Mouse (Mus musculus) kidney, postnatal 36 days (tissue): ENCODE data around the gene Stk40.
A peak's percentile ranks its signal among the peaks of the same experiment; 100 is the strongest.
"Not testable (repeated sequence)": the region's sequence is repeated elsewhere in the genome, so short reads cannot be mapped to it uniquely, and the experiment has no call there.

Experiments used
- DNase-seq, 2 experiments: peaks; one replicate each; pipeline ENCODE4 v3.0.0; 2021 to 2022; ENCODE audit warnings: mixed read lengths in 2 of 2

The Stk40 gene

DNA sequence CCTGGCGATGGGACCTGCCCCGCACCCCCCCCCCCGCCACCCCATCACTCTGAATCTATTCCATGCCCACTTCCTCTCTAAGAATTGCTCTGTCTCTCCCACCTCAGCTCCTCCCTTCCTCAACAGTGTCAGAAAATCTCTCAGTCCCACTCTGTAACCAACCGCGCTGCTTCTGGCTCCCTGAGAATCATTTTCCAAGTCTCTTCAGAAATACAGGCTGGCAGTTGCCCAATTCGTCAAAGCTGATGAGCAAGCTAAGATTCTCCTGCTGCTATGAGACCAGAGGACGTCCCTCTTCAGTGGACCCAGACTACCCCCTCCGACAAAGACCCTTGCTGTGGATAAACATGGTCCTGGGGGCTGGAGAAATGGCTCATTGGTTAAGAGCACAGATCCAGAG lies 55.7 kb downstream of the Stk40 start:
- DNase-seq: peak in 1 of 2 experiments; percentile 54

GRCm38 (mm10) chr4:126160981-126161380 lies 57.2 kb downstream of the Stk40 start:
- no peak for DNase-seq

DNA sequence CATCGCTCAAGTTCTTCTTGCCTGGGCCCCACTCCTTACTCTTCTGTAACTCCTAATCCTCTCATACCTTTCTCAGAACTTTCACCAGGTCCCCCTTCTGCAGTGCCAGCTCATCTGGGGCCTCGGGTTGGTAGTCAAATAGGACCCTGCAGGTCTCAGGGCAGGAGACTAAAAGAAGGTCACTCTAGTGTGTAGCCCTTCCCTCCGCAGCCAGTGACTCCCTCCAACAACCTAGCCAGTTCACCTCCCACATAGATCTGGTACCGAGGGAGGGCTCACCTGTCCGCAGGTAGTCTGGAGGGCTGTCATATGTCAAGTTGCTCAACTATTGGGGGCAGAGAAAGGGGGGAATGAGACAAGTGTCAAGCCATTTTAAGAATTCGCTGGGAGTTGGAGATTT lies 57.7 kb downstream of the Stk40 start:
- DNase-seq: no peak

DNA sequence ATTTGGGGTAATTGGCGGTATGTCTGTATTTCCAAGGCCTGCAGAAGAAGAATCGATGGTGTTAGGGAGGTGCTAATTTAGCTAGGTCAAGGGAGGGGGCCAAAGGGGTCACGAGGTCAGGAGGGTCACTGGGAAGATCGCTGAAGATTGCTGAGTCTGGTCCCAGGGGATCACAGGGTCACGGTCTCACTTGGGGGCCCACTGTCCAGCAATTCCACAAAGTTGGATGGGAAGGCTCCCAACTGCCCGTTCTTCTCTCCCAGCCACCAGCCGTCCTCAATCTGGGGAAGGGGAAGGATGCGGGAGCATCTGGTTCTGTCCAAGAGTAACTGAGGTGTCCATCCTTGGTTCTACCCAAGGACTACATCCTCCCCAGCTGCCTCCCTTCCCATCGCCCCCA lies 58.2 kb downstream of the Stk40 start:
- DNase-seq: no peak

GRCm38 (mm10) chr4:126162544-126163066 lies 58.8 kb downstream of the Stk40 start:
- DNase-seq: peak; percentile 95 to 96

DNA sequence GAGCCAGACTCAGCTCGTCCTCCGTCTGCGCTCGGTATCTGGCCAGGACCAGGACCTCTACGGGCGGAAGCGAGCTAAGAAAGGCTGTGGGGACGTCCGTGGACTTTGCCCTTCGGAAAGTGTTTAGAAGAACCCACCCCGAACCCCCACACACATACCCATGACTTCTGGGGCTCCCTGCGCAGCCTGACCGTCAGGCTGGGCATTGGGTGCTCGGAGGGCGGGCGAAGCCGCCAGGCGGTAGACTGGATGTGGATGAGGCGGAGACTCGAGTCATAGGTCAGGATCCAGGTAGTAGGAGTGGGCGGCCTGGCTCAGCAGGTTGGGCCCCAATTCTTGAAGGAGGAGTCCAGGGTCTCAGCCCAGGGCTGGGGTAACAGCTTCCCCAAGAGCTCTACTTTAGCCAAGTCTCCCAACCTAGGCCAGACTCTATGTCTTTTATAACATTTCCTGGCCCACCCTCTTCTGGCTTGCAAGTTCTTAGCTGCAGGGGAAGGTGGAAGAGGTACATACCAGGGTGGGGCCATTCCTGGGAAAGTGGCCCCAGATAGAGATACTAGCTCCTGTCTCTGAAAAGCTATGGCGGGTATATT lies 59.4 kb downstream of the Stk40 start, which contains the start of gene Sh3d21:
Gene Sh3d21, minus strand, starts transcription at position 425 of the 593 bp plus-strand sequence.
- DNase-seq: peak; percentile 61 to 68

DNA sequence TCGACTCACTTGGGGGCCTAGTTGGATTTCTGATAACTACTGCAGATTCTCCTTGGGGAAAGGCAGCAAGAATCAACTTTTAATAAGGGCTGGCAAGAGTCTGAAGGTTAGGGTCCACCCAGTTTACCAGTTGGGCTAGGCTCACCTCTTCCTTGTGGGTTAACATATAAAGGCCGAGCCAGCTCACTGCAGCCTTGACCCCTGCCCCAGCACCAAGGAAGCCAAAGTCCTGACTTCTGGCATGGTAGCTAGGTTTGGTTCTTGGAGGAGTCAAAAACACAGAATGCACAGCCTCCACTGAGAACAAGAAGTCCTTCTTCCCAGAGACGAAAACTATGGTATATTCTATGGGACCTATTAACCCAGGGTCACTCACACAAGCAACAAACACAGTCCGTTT lies 59.9 kb downstream of the Stk40 start:
- peak; percentile 72 to 73 for DNase-seq

DNA sequence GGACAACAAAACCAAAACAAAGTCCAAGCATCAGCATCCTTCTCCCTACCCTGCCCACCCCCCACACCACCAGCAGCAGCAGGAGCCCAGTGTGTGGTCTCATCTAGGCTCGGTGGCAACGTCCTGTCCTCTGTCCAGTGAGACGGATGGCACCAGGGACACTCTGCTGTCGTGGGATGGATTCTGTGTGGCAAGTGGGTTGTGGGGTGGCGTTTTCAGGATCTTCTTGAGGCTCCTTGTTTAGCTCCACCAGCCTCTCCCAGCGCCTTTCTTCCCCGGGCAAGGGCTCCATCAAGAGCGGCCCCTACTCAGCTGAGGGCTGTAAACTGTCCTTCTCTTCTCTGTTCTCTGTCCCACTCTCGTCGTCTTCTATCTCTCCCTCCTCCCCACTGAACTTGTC lies 61.3 kb downstream of the Stk40 start:
- DNase-seq: not testable (repeated sequence)

- DNase-seq: peak; percentile 65 to 74
Measured at GRCm38 (mm10) chr4:126166084-126166483, 62.3 kb downstream of the Stk40 start.

- peak in 1 of 2 experiments; percentile 63 for DNase-seq
Measured at GRCm38 (mm10) chr4:126168851-126169250, 65.1 kb downstream of the Stk40 start.

DNA sequence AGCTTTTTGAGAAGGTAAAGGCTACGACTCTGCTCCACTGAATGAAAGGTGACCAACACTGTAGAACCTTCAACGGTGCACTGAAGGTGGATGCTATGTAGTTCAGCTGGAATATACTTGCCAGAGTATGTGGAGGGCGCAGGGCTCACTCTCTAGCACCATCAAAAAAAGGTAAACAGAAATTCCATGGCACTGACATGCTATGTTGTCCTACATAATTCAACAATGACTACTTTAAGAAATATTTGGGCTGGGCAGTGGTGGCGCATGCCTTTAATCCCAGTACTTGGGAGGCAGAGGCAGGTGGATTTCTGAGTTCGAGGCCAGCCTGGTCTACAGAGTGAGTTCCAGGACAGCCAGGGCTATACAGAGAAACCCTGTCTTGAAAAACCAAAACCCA lies 67.0 kb downstream of the Stk40 start:
- not testable (repeated sequence) for DNase-seq

GRCm38 (mm10) chr4:126173800-126174199 lies 70.0 kb downstream of the Stk40 start:
- no peak for DNase-seq

DNA sequence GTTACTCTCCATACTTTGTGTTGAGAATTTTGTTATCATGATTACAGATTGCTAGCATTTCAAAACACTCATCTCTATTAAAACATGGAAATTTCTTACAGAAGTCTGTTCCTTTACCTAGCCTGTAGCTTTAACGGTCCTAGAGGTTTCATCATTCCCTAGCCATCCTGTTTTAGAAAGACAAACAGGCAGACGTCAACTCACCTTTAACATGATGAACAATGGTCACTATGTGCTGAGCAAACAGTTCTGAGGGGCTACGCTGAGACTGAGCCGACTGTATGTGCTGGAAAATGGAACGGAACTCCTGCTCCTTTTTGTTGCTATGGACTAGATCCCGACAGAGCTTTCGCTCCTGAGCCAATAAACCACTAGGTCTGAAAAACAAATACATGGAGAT lies 72.2 kb downstream of the Stk40 start:
- not testable (repeated sequence) for DNase-seq

GRCm38 (mm10) chr4:126181170-126181957 lies 77.6 kb downstream of the Stk40 start:
- peak; percentile 73 to 76 for DNase-seq

DNA sequence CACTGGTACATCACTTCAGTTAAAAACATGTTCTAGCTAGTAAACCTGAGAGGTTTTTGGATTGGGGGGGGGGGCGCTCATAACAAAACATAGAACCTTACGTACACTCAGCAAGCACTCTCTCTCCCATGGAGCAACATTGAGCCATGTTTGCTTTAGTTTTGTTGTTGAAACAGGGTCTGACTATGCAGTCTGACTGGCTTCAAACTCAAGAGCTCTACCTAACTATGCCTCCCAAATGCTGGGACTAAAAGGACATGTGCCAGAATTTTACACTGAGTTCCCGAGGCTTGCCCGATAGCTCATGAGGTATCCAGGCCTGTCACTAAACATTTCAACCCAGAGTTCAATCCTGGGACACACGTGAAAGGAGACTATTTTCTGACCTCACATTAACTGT lies 79.3 kb downstream of the Stk40 start:
- no peak for DNase-seq

GRCm38 (mm10) chr4:126187096-126187495 lies 83.3 kb downstream of the Stk40 start:
- peak in 1 of 2 experiments; percentile 54 for DNase-seq
